Mouse (Mus musculus) cortical plate, adult 2 months (tissue): Measurements from ENCODE around the gene Serinc4. TPM values are rescaled to one million over a fixed set of nuclear protein-coding genes. Genes with fewer than 3 reads are reported as not detected.
A peak's percentile ranks its signal among the peaks of the same experiment; 100 is the strongest.

Source experiments
- H3K27ac ChIP-seq: fragments of 200-500 bp; 2 replicates; pipeline ENCODE4 v1.5.1; 2012; ENCODE audit warnings: low read length, control low read depth, inconsistent platforms; ENCODE audit not compliant: insufficient read depth
- H3K4me1 ChIP-seq: fragments of 200-500 bp; 2 replicates; pipeline ENCODE4 v1.6.1; 2011; ENCODE audit warnings: low read length; ENCODE audit not compliant: control insufficient read depth, insufficient read depth
- H3K4me3 ChIP-seq: fragments of 200-500 bp; 2 replicates; pipeline ENCODE4 v1.5.1; 2011; ENCODE audit warnings: mild to moderate bottlenecking, low read length, control low read depth; ENCODE audit not compliant: insufficient read depth
- CTCF ChIP-seq: fragments of 200-500 bp; IDR thresholded peaks from 2 replicates; pipeline ENCODE4 v1.5.1; 2011; ENCODE audit warnings: mild to moderate bottlenecking, control low read depth, low read length; ENCODE audit not compliant: insufficient read depth; ENCODE audit errors: extremely low read depth
- POLR2A ChIP-seq: fragments of 200-500 bp; IDR thresholded peaks from 2 replicates; pipeline ENCODE4 v1.6.1; 2011; ENCODE audit warnings: mild to moderate bottlenecking, low read length, control low read depth; ENCODE audit not compliant: insufficient read depth; ENCODE audit errors: extremely low read depth
- polyA plus RNA-seq: library from polyadenylated mRNA; depleted of rRNA; stranded (reverse); fragments of >200 nt; gene quantifications from 2 replicates; pipeline ENCODE4 v1.2.3, GENCODE M21; 2012

Serinc4 gene
- polyA plus RNA-seq, 1 experiment, result 0.69 TPM

DNA sequence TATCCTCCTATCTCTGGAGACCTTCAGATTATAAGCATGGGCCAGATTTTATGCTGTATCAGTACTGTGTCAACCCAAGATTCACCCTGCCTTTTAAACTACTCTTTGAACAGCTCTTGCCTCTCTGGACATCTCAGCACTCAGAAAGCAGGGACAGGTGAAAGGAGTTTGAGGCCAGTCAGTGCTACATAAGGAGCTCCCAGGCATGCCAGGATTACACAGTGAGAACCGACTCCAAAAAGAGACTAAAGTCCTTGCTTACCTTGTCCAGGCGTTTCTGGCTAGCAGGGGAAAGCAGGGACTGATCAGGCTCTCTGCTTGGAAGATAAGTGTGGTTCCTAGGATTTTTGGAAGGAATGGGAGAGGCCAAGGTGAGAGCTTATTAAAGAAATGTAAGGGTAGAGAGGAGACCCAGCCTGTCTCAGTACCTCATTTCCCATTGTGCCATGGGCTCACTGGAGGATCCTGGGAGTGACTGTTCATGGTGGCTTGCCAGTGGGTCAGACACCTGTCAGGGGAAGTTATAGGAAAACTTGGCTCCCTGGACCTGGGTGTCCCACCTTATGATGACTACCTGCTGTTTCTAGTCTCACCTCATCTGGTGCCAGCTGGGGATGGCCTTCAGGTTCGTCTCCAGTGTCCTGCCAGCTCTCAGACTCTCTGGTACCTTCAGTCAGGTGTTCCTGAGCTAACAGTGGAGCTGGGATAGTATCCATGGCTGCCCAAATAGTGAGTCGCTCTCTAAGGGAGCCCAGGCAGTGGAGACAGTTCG lies 15.6 kb downstream of the Serinc4 start:
- Histone ChIP-seq H3K27ac (no peak overlapping the region), H3K4me3 (no peak overlapping the region), H3K4me1 (no peaks in the 10 kb centered on the region)
- no peak for TF ChIP-seq POLR2A
- TF ChIP-seq CTCF, result no peak

DNA sequence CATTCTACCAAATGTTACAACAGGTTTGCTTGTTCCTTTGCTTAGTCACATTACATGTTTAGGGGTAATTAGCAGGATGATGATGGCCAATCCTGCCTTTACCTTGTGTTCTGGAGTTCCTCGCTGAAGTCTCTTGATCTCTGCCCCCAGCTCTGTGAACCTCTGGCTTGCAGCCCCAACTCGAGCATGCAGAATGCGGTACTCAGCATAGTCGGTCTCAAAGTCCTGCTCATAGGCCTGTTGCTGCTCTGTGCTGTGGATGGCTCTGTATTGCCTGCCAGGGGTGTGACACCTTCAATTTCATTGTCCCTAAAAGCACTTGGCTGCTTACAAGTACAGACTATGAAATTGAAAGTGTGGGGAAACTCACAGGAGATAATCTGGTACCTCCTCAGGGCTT lies 16.8 kb downstream of the Serinc4 start:
- TF ChIP-seq CTCF, result no peak
- TF ChIP-seq POLR2A, result no peak
- no peak overlapping the region for H3K27ac ChIP-seq

DNA sequence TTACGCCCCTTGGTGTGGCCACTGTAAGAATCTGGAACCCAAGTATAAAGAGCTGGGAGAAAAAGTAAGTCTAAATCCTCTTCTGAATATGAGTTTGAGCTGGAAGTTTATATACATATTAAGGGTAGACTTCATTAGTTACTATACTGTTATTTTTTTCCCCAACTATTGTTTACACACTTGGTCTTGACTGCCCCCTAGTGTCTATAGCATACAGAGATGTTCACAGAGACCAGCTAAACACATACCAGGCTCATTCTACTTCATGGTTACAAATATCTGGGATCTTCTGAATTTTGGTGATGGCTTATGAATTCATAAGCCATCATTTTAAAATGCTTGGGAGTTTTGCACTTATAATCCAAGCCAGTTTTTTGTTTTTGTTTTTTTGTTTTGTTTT lies 21.7 kb downstream of the Serinc4 start:
- no peak overlapping the region for H3K4me3 ChIP-seq

More for the DNA sequence above, 16.8 kb downstream of the Serinc4 start:
- Histone ChIP-seq H3K4me1 (no peaks in the 10 kb centered on the region), H3K4me3 (no peak overlapping the region)

DNA sequence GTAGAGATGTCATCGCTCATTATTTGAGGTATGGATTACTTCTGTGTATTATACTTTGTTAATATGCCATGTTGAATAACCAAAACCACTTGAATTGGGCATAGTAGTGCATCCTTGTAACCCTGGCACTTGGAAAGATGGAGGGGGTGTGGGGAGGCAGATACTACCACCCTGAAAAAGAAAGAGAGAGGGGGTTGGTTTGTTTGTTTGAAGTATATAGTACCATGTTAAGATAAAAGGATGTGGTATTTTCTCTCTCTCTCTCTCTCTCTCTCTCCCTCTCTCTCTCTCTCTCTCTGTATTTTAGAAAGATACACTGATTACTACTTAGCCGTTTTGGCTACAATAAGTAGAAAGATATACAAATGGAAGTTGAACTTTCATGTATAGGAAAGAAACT lies 30.7 kb downstream of the Serinc4 start:
- TF ChIP-seq CTCF (no peak), POLR2A (no peak)
- Histone ChIP-seq H3K4me3 (no peak overlapping the region), H3K27ac (no peak overlapping the region), H3K4me1 (no peaks in the 10 kb centered on the region)

More for the DNA sequence above, 21.7 kb downstream of the Serinc4 start:
- Histone ChIP-seq H3K4me1 (no peaks in the 10 kb centered on the region), H3K27ac (no peak overlapping the region)
- TF ChIP-seq POLR2A (no peak), CTCF (no peak)

DNA sequence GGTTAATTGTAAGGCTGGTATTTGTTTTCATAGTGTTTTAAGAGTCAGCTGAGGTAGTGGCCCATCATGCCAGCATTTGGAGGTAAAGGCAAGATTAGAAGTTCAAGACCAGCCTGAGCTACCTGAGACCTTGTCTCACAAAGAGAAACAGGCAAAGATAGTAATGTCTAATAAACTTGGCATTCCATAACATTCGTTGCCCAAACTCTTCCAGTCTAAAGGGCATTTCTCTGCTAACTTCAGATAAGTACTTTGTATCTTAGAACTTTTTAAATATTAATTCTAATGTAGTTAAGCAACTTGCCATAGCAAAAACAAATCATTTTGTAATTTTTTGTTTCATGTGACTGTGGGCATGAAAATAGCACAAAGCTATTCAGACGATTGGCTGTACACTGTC lies 33.4 kb downstream of the Serinc4 start:
- TF ChIP-seq POLR2A, result no peak
- no peak overlapping the region for H3K27ac ChIP-seq
- H3K4me1 ChIP-seq, result no peaks in the 10 kb centered on the region; the same call in 1 of the 2 replicates
- no peak overlapping the region for H3K4me3 ChIP-seq

DNA sequence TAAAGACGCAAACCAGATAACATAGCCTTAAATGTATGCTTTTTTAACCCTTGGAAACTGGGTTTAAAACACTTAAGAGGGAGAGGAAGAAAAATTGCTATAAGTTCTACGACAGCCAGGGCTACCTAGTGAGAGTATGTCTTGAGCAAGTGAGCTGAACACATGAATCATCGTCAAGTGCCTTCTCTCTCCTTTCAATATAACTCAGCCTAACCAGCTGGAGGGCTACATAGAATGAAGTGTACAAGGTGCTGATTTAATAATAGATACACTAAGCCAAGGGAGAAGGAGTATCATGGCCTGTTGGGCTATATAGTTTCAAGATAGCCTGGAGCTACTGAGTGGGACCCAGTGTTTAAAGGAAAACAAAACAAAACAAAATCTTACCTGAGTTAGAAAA lies 38.1 kb downstream of the Serinc4 start:
- no peak for TF ChIP-seq CTCF
- no peak for TF ChIP-seq POLR2A
- no peak overlapping the region for H3K4me3 ChIP-seq
- H3K27ac ChIP-seq, result no peak overlapping the region
- peaks cover 3% of the 10 kb centered on the region; the same call in 1 of the 2 replicates for H3K4me1 ChIP-seq

DNA sequence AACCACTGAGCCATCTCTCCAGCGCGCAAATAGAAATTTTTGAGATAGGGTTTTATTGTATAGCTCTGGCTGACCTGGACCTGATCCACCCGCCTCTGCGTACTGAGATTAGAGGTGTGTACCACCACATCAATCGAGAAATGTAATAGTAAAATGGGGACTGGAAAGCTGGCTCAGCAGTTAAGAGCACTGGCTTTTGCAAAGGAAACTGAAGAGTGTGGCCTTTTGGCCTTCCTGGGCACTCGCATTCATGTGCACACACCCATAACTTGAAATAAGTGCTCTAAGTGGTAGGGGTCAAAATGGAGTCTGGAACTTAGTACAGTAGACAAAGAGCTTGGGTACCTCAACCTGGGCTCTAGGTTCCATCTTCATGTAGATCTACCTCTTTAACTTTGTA lies 40.2 kb downstream of the Serinc4 start:
- Histone ChIP-seq H3K4me1 (peaks cover 3% of the 10 kb centered on the region; the same call in 1 of the 2 replicates), H3K27ac (no peak overlapping the region), H3K4me3 (no peak overlapping the region)
- no peak for TF ChIP-seq POLR2A
- no peak for TF ChIP-seq CTCF

DNA sequence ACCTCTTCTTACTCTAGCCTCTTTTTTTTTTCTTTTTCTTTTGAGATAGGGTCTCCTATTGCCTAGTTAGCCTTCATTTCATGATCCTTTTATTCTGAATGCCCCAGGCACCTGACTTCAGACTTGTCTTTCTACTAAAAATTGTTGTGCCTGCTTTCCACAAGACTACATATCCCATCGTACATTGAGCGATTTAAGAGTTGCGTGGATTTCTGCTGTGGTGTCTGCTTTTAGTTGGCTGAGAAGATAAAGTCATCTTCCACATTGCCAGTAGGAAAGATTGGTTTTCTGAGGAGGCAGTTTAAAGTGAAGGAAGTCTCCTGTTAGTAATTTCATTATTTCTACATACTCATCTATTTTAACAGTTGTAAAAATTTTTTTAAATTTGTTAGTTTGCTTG lies 41.0 kb downstream of the Serinc4 start:
- H3K4me1 ChIP-seq, result peaks cover 3% of the 10 kb centered on the region; the same call in 1 of the 2 replicates
- TF ChIP-seq CTCF (no peak), POLR2A (no peak)
- H3K27ac ChIP-seq, result no peak overlapping the region
- H3K4me3 ChIP-seq, result peak overlapping the region; percentile 93; the same call in 1 of the 2 replicates

DNA sequence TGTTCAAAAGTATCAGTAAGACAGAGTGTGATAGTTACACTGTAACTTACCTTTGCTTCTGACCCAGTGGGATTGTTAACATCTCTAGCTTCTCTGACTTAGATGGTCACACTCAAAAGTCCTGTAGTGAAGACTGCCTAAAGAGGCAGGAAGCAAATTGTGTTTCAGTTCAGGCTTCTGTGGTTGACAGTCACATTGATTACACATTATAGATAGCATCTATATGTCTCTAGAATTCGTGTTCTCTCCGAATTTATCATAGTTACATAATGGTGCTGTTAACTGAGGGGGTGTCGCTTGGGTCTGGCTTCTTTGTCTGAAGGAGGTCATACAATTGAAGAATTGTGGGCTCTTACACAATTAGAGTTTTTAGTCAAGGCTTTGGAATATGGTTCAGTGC lies 41.5 kb downstream of the Serinc4 start:
- peaks cover 3% of the 10 kb centered on the region; the same call in 1 of the 2 replicates for H3K4me1 ChIP-seq
- no peak for TF ChIP-seq POLR2A
- TF ChIP-seq CTCF, result no peak
- no peak overlapping the region for H3K27ac ChIP-seq
- peak overlapping the region; percentile 93; the same call in 1 of the 2 replicates for H3K4me3 ChIP-seq

DNA sequence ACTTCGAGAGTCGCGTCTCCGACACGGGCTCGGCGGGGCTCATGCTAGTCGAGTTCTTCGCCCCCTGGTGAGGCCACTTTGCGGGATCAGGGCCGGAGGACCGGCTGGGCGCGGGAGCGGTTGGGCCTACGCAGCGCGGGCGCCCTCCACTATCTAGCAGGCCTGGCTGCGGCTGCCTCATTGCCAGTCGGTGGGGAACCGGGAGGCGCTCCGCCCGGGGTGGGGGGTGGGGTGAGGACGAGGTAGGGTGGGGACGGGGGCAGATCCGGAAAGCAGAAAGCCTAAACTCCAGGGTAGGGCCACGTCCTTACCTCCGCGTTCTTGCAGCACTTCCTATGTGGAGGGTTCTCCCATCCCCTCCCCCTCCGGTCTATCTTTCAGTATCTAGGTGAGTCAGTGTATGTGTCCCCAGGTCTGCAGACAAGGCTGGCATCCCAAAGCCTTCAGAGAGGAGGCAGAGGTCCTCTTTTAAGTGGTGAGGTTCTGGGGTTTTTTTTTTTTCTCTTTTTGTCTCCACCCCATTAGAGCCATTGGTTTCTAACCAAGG lies 42.4 kb downstream of the Serinc4 start:
- TF ChIP-seq POLR2A (no peak), CTCF (no peak)
- H3K27ac ChIP-seq, result peak overlapping the region; percentile 98
- peaks cover 3% of the 10 kb centered on the region; the same call in 1 of the 2 replicates for H3K4me1 ChIP-seq
- peak overlapping the region; percentile 93 for H3K4me3 ChIP-seq
